Mouse (Mus musculus) megakaryocyte, embryonic 14.5 days (primary cell): ENCODE results near the gene Clca2.

ENCODE experiments used
- FLI1 ChIP-seq: IDR thresholded peaks from 2 replicates; pipeline ENCODE4 v1.6.1; 2012; ENCODE audit warnings: low read length, inconsistent platforms, mixed read lengths
- GATA1 ChIP-seq: IDR thresholded peaks from 3 replicates; pipeline ENCODE4 v1.6.1; 2012; ENCODE audit warnings: mixed read lengths, low read length, inconsistent platforms, borderline replicate concordance

GRCm38 (mm10) chr3:145140236-145140635 lies 41.0 kb upstream of the Clca2 start:
- TF ChIP-seq GATA1 (no peak), FLI1 (no peak)
